ENCODE assay signal across 27 mouse cellular contexts in the genomic region with DNA sequence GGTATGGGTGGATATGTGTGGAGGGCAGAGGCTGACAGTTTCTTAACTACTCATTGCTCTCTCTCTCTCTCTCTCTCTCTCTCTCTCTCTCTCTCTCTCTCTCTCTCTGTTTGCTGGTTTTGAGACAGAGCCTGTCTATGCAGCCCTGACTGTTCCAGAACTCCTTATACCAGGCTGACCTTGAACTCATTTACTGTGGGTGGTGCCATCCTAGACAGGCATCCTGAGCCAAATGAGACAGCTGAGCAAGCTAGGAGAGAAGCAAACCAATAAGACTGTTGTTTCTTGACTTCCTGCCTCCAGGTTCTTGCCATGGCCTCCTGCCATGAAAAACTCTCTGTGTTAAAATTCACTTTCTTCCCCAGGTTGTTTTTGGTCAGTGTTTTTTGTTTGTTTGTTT. TPM values are rescaled to one million over a fixed set of nuclear protein-coding genes. Genes with fewer than 3 reads are reported as not detected.
A peak's percentile ranks its signal among the peaks of the same experiment; 100 is the strongest.
DNase-seq lines count a peak whose midpoint lies in the region; ATAC-seq and TF ChIP-seq lines count a peak whose summit lies in the region.
"Had no signal": no experiment of that assay in that cellular context is flagged by ENCODE, and none has a peak within 500 bp of the region (broad histone marks: within the 10 kb centered on the region; RNA-seq: fewer than 3 reads in every experiment).

No protein-coding gene starts in this region.

- H3K27me3 ChIP-seq in liver, adult 2 months (ENCODE audit: control insufficient read depth, insufficient read depth, low read length), result no peaks in the 10 kb centered on the region
- no peaks in the 10 kb centered on the region for H3K27me3 ChIP-seq in liver, embryonic 11.5 days (replicated peaks; ENCODE audit: control insufficient read depth, insufficient read depth, low read length)
- H3K27me3 ChIP-seq in kidney, embryonic 14.5 days (ENCODE audit: control insufficient read depth, insufficient read depth, low read length), result no peaks in the 10 kb centered on the region
- H3K27me3 ChIP-seq: embryonic facial prominence, embryonic 13.5 days; forebrain, embryonic 12.5 days had no signal

- H3K9ac ChIP-seq in liver, adult 2 months (ENCODE audit: low read depth, low read length), result no peak overlapping the region
- no peak overlapping the region for H3K9ac ChIP-seq in liver, embryonic 11.5 days (ENCODE audit: low read depth, low read length)
- H3K9ac ChIP-seq in kidney, embryonic 14.5 days (ENCODE audit: low read depth, low read length), result no peak overlapping the region
- H3K9ac ChIP-seq: embryonic facial prominence, embryonic 13.5 days; forebrain, embryonic 12.5 days; heart, embryonic 13.5 days; hindbrain, embryonic 14.5 days had no signal

- no peak for ATAC-seq in liver, embryonic 11.5 days (replicated peaks; ENCODE audit: low FRiP score)
- ATAC-seq in kidney, embryonic 14.5 days (ENCODE audit: low FRiP score, low TSS enrichment), result no peak
- ATAC-seq: activated CD4-positive, CD25-positive, alpha-beta regulatory T cell, adult 4 months; forebrain, embryonic 16.5 days; hindbrain, postnatal 0 days; inflammation-experienced regulatory T-cells, adult 6 months; intestine, embryonic 16.5 days had no signal

- H3K79me2 ChIP-seq in liver, adult 2 months (ENCODE audit: control insufficient read depth, insufficient read depth, low read length), result no peaks in the 10 kb centered on the region

- peak; percentile 47 to 68 for DNase-seq in adrenal gland, adult (ENCODE audit: inconsistent age in 2 of 2, low spot score in 1 of 2)
- DNase-seq in adrenal gland, adult 18-20 months (ENCODE audit: low spot score in 2 of 2), result no peak
- DNase-seq in liver, adult 2 months (ENCODE audit: extremely low read depth, low read depth, low spot score), result peak; percentile 35
- DNase-seq in liver, embryonic 11.5 days (ENCODE audit: low spot score), result no peak
- peak; percentile 32 for DNase-seq in adrenal gland, postnatal 14 days
- DNase-seq: cerebellum, adult 11-12 months; cerebellum, adult 8-10 months; cerebellum, postnatal 10 days; cerebellum, postnatal 36 days; embryo, embryonic 11 days; gastrocnemius, postnatal 10 days; heart, adult 2 months; heart, postnatal 14 days; heart, postnatal 4 days had no signal

- TF ChIP-seq POLR2A in liver, adult 2 months (IDR thresholded peaks at IDR 0.05; ENCODE audit: extremely low read depth, insufficient read depth, low read length), result no peak

- H3K4me2 ChIP-seq in liver, embryonic 11.5 days, result no peak overlapping the region
- H3K4me2 ChIP-seq in kidney, embryonic 14.5 days (replicated peaks; ENCODE audit: low read depth, low read length), result no peak overlapping the region
- H3K4me2 ChIP-seq: embryonic facial prominence, embryonic 13.5 days; forebrain, embryonic 12.5 days; heart, embryonic 13.5 days; hindbrain, embryonic 14.5 days had no signal

- H3K4me1 ChIP-seq in liver, adult 2 months (ENCODE audit: control insufficient read depth, insufficient read depth, low read length), result peaks cover 3% of the 10 kb centered on the region; the same call in 1 of the 2 replicates
- 0 out of 2 replicates have a peak, but pooled peaks cover 3% of the 10 kb centered on the region for H3K4me1 ChIP-seq in liver, embryonic 11.5 days (replicated peaks; ENCODE audit: control insufficient read depth, insufficient read depth, low read length)
- no peaks in the 10 kb centered on the region for H3K4me1 ChIP-seq in kidney, embryonic 14.5 days (ENCODE audit: control insufficient read depth, insufficient read depth, low read length)
- H3K4me1 ChIP-seq: embryonic facial prominence, embryonic 13.5 days; forebrain, embryonic 12.5 days; heart, embryonic 10.5 days; heart, embryonic 13.5 days had no signal

- no peaks in the 10 kb centered on the region for H3K36me3 ChIP-seq in liver, adult 2 months (ENCODE audit: control insufficient read depth, insufficient read depth, low read length)
- no peaks in the 10 kb centered on the region for H3K36me3 ChIP-seq in liver, embryonic 11.5 days (ENCODE audit: control insufficient read depth, insufficient read depth, low read length)
- H3K36me3 ChIP-seq in kidney, embryonic 14.5 days (ENCODE audit: control insufficient read depth, insufficient read depth, low read length), result no peaks in the 10 kb centered on the region
- H3K36me3 ChIP-seq: embryonic facial prominence, embryonic 10.5 days; embryonic facial prominence, embryonic 13.5 days; forebrain, embryonic 12.5 days; heart, embryonic 10.5 days; heart, embryonic 13.5 days had no signal

- H3K27ac ChIP-seq in liver, adult 2 months (replicated peaks; ENCODE audit: insufficient read depth, low read depth, low read length), result no peak overlapping the region
- no peak overlapping the region for H3K27ac ChIP-seq in liver, embryonic 11.5 days (ENCODE audit: low read depth, low read length)
- H3K27ac ChIP-seq in kidney, embryonic 14.5 days (ENCODE audit: low read depth, low read length), result no peak overlapping the region
- H3K27ac ChIP-seq: embryonic facial prominence, embryonic 10.5 days; embryonic facial prominence, embryonic 13.5 days; forebrain, embryonic 12.5 days; heart, adult 2 months; heart, embryonic 10.5 days; heart, embryonic 13.5 days; hindbrain, embryonic 14.5 days; hindbrain, postnatal 0 days had no signal

- no peaks in the 10 kb centered on the region for H3K9me3 ChIP-seq in liver, embryonic 11.5 days (ENCODE audit: control insufficient read depth, low read length)
- H3K9me3 ChIP-seq in kidney, embryonic 14.5 days (ENCODE audit: control insufficient read depth, low read length), result no peaks in the 10 kb centered on the region
- H3K9me3 ChIP-seq: embryonic facial prominence, embryonic 10.5 days; embryonic facial prominence, embryonic 13.5 days; forebrain, embryonic 12.5 days; heart, embryonic 10.5 days; heart, embryonic 13.5 days had no signal

- H3K4me3 ChIP-seq in liver, adult 2 months (ENCODE audit: insufficient read depth, low read depth, low read length), result no peak overlapping the region
- no peak overlapping the region for H3K4me3 ChIP-seq in liver, embryonic 11.5 days (ENCODE audit: low read depth, low read length)
- H3K4me3 ChIP-seq in kidney, embryonic 14.5 days (ENCODE audit: low read length), result no peak overlapping the region
- H3K4me3 ChIP-seq: embryonic facial prominence, embryonic 10.5 days; embryonic facial prominence, embryonic 13.5 days; erythroblast, embryonic 14.5 days; forebrain, embryonic 12.5 days; heart, adult 2 months; heart, embryonic 10.5 days; heart, embryonic 13.5 days had no signal

- TF ChIP-seq CTCF in liver, adult 2 months (IDR thresholded peaks at IDR 0.05; ENCODE audit: low read depth, low read length), result no peak

RNA-seq across cellular contexts. Expression of a gene that starts 6.6 kb away (rescaled TPM):
- total RNA-seq in adrenal gland, adult 18-20 months (2021), result 100 to 1,000 TPM; 107 to 126 TPM
- 24.2 and 27.7 TPM in 2 replicates for total RNA-seq in liver, adult 2 months (2014; rRNA removed)
- 8.9 and 10.3 TPM in 2 replicates for polyA plus RNA-seq in liver, adult 2 months (2012; rRNA removed)
- polyA plus RNA-seq in liver, embryonic 11.5 days (2014; fragmentation: Nextera tagmentation; extraction: Ambion mirVana), result 64.1 and 81.5 TPM in 2 replicates
- total RNA-seq in adrenal gland, postnatal 14 days (2021), result 104 and 112 TPM in 2 replicates
- polyA plus RNA-seq in kidney, embryonic 14.5 days (2014; fragmentation: Nextera tagmentation; extraction: Ambion mirVana), result 57.2 and 83.3 TPM in 2 replicates

RNA-seq across cellular contexts. Expression of a gene that starts 52.2 kb away (rescaled TPM):
- total RNA-seq in adrenal gland, adult 18-20 months (2021), result 10 to 100 TPM; 45.3 to 49.3 TPM
- total RNA-seq in liver, adult 2 months (2014; rRNA removed), result 102 and 109 TPM in 2 replicates
- 58.3 and 63.1 TPM in 2 replicates for polyA plus RNA-seq in liver, adult 2 months (2012; rRNA removed)
- polyA plus RNA-seq in liver, embryonic 11.5 days (2014; fragmentation: Nextera tagmentation; extraction: Ambion mirVana), result 25.0 and 30.6 TPM in 2 replicates
- total RNA-seq in adrenal gland, postnatal 14 days (2021), result 54.8 and 73.2 TPM in 2 replicates
- polyA plus RNA-seq in kidney, embryonic 14.5 days (2014; fragmentation: Nextera tagmentation; extraction: Ambion mirVana), result 20.7 and 26.4 TPM in 2 replicates

Comparison
In these comparisons a context has a peak if more than half of its experiments do, and no peak if none do; other contexts are left out.
1. DNase-seq: peak in adrenal gland, adult (2 of 2), liver, adult 2 months (single experiment) and adrenal gland, postnatal 14 days (single experiment); none in adrenal gland, adult 18-20 months (0 of 2) and liver, embryonic 11.5 days (single experiment).